Mouse (Mus musculus) spleen, postnatal 10 days (tissue): ENCODE data around the gene Plxdc2.
"Not testable (repeated sequence)": the region's sequence is repeated elsewhere in the genome, so short reads cannot be mapped to it uniquely, and the experiment has no call there.

ENCODE experiments used
- DNase-seq, 2 experiments: peaks; one replicate each; pipeline ENCODE4 v3.0.0; 2021 to 2022; ENCODE audit warnings: low spot score in 2 of 2

Plxdc2 gene

GRCm38 (mm10) chr2:16743568-16743967 lies 387.5 kb downstream of the Plxdc2 start:
- DNase-seq, result no peak

GRCm38 (mm10) chr2:16749302-16749909 lies 393.3 kb downstream of the Plxdc2 start:
- DNase-seq, result no peak

DNA sequence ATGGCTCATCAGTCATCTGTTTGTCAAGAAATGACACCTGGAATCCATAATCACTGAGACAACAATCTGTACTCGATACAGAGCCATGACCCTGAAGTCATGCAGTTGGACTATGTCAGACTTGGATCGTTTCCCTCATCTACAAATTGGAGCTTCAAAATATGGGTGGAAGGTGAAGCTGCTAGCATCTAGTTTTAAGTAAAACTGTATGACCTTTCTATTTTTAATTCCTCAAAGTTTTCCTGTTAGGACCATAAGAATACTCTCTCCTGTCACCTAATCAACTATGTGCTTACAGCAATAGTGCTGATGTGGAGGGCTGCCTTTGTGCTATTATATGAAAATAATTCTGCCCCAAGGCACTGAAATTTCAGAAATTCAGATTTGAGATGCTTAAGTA lies 401.1 kb downstream of the Plxdc2 start:
- no peak for DNase-seq

GRCm38 (mm10) chr2:16759766-16760165 lies 403.7 kb downstream of the Plxdc2 start:
- DNase-seq, result no peak

- not testable (repeated sequence) for DNase-seq
These were observed 413.0 kb downstream of the Plxdc2 start for GRCm38 (mm10) chr2:16769149-16769548.

DNA sequence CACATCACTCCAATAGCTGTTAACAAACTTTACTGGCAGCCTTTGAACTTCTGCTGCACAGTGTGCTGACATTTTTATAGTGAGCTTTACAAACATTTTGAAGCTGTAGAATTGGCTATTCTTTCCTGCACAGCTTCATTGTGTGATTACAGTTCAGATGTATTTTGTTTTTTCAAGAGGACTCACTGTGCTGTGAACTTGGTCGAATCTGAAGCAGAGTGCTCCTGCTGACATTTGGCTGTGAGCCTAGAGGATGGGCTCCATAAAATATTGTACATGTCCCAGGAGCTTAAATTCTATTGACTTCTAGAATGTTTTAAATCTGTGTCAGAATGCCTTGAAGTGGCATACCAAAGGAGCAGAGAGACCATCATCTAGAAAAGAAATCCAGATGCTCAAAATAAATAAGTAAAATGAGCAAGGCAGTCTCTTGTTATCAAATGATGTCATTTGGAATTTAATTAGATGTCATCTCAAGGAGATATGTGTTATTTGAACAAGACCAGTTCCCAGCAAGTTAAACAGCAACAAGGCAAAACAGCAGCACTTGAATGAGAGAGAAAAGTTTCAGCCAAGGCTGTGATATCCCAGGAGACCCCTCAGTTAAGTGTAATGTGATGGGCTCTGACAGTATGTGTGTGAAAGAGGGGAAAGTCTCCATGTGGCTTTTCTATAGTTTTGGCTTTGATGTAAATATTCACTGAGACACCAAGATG lies 417.5 kb downstream of the Plxdc2 start:
- DNase-seq, result no peak

GRCm38 (mm10) chr2:16774114-16774433 lies 418.0 kb downstream of the Plxdc2 start:
- DNase-seq, result no peak

- DNase-seq, result no peak
These were observed 439.2 kb downstream of the Plxdc2 start for GRCm38 (mm10) chr2:16795283-16795682.
